Mouse (Mus musculus) CD4-positive helper T cell, adult 2 months (primary cell): Measurements from ENCODE around the gene Wscd2.
A peak's percentile ranks its signal among the peaks of the same experiment; 100 is the strongest.

Experiments
- DNase-seq: peaks from one replicate; pipeline ENCODE4 v3.0.0-alpha.2; 2012; ENCODE audit warnings: low read depth, missing footprints, low spot score

Gene Wscd2

GRCm38 (mm10) chr5:113490033-113490432 lies at the start of gene Wscd2:
Gene Wscd2 (plus strand): TSS chr5:113490333.
- DNase-seq: no peak

- DNase-seq: no peak
These were observed 48.0 kb upstream of the Wscd2 start for GRCm38 (mm10) chr5:113442180-113442579.

GRCm38 (mm10) chr5:113448023-113448734 lies 42.0 kb upstream of the Wscd2 start:
- no peak for DNase-seq

GRCm38 (mm10) chr5:113449336-113449735 lies 40.8 kb upstream of the Wscd2 start:
- no peak for DNase-seq

GRCm38 (mm10) chr5:113452691-113453090 lies 37.4 kb upstream of the Wscd2 start:
- DNase-seq: no peak

- DNase-seq: no peak
These were observed 36.8 kb upstream of the Wscd2 start for GRCm38 (mm10) chr5:113453356-113453755.

- no peak for DNase-seq
These were observed 34.1 kb upstream of the Wscd2 start for GRCm38 (mm10) chr5:113456020-113456419.

GRCm38 (mm10) chr5:113456756-113457155 lies 33.4 kb upstream of the Wscd2 start:
- no peak for DNase-seq

- no peak for DNase-seq
These were observed 32.9 kb upstream of the Wscd2 start for GRCm38 (mm10) chr5:113457260-113457659.

- DNase-seq: no peak
These were observed 30.2 kb upstream of the Wscd2 start for GRCm38 (mm10) chr5:113459942-113460341.

GRCm38 (mm10) chr5:113461582-113461981 lies 28.6 kb upstream of the Wscd2 start:
- DNase-seq: no peak

GRCm38 (mm10) chr5:113461998-113462625 lies 28.0 kb upstream of the Wscd2 start:
- DNase-seq: no peak

GRCm38 (mm10) chr5:113464731-113465130 lies 25.4 kb upstream of the Wscd2 start:
- no peak for DNase-seq

GRCm38 (mm10) chr5:113466536-113466935 lies 23.6 kb upstream of the Wscd2 start:
- no peak for DNase-seq

- DNase-seq: no peak
These were observed 23.1 kb upstream of the Wscd2 start for GRCm38 (mm10) chr5:113467072-113467471.

- no peak for DNase-seq
These were observed 22.4 kb upstream of the Wscd2 start for GRCm38 (mm10) chr5:113467765-113468164.

GRCm38 (mm10) chr5:113468625-113469024 lies 21.5 kb upstream of the Wscd2 start:
- no peak for DNase-seq

GRCm38 (mm10) chr5:113469231-113469630 lies 20.9 kb upstream of the Wscd2 start:
- no peak for DNase-seq

GRCm38 (mm10) chr5:113469826-113470225 lies 20.3 kb upstream of the Wscd2 start:
- no peak for DNase-seq

- peak; percentile 68 for DNase-seq
These were observed 18.7 kb upstream of the Wscd2 start for GRCm38 (mm10) chr5:113471417-113471816.

GRCm38 (mm10) chr5:113472339-113472738 lies 17.8 kb upstream of the Wscd2 start:
- peak; percentile 12 for DNase-seq

- DNase-seq: no peak
These were observed 13.3 kb upstream of the Wscd2 start for GRCm38 (mm10) chr5:113476816-113477215.

GRCm38 (mm10) chr5:113479075-113479474 lies 11.1 kb upstream of the Wscd2 start:
- no peak for DNase-seq
